Mouse (Mus musculus) heart, adult 11 months (tissue): ENCODE data around the gene 1700047I17Rik2.
"Not testable (repeated sequence)": the region's sequence is repeated elsewhere in the genome, so short reads cannot be mapped to it uniquely, and the experiment has no call there.

Source experiments
- DNase-seq: peaks from one replicate; pipeline ENCODE4 v3.0.0; 2022

1700047I17Rik2 gene

GRCm38 (mm10) chr12:55199306-55199705, at the start of gene 1700047I17Rik2:
TSS of gene 1700047I17Rik2 (plus strand) at chr12:55199592.
- DNase-seq: not testable (repeated sequence)

DNA sequence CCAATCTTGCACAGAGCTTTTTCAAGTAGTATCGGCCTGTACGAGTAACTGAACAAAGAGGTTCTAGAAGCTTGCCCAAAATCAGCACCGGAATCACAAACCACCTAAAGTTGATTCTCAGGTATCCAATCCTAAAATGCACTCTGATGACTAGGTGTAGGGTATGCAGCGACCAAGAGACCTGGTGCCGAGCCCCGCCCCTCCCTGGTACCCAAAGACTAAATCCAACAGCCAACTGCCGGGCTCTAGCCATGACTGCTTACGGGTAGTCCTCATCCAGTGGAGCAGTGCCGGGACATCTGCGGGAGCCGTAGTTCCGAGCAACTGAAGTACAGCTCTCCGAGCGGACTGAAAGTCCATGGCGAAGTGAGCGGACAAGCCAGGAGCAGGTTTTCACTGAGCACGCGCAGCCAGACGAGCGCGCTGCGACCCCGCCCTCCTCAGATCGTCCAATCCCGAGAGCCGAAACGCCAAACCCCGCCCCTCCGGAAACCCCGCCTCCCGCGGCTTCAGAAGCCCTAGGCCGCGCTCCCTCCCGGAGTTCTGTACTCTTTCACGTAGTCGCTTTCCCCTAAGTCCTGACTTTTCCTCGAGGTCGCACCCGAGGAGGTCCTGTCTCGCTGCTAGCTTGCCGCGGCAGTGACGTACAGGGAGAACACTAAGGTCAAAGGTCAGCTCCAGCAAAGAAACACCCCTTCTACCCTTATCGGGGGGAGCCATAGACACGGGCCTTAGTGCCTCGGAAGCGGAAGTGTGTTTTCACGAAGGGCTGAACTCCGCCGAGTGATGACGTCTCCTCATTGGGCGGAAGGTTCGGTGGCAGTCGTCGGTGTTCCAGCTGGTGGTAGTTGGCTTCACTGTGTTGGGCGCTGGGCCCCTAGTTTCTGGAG, 44.6 kb upstream of the 1700047I17Rik2 start, which contains the start of gene Srp54b:
Srp54b (plus strand) TSS at position 546 of the 890 bp plus-strand sequence.
- not testable (repeated sequence) for DNase-seq

DNA sequence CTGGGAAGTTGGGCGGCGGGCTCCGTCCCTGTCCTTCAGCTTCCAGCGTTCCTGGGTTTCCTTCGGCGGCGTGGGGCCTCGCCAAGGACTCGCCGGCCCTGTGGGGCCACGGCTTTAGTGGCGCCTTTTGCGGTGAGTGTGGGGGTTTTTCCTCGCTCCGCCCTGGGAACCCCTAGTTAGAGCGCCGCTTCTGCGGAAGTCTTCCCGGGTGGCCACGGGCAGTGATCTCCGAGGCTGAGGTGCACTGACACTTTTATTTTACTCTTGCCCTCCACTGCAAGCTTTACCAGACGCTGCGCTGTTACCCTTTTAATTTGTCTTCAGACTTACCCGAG, 44.0 kb upstream of the 1700047I17Rik2 start:
- not testable (repeated sequence) for DNase-seq

DNA sequence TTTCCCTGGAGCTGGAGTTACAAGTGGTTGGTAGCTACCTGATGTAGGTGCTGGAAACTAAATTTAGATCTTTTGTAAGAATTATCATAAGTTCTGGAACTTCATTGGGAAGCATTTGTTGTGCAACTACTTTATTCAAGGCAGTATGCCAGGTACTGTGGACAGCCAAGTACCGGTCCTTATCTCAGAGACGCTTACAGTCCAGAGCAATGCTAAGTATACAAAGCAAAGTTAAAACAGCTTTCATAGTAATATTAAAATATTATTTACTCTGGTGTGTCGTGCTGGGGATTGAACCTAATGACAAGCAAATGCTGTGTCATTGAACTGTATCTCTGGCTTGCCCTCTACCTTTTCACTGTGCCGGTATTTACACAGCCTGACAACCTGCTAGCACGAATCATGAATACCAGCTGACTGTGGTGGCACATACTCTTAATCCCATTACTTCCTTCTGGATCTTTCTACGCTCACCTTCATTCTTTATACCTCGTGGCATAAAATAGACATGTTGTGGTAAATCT, 32.3 kb upstream of the 1700047I17Rik2 start:
- DNase-seq: not testable (repeated sequence)

GRCm38 (mm10) chr12:55187686-55188085, 11.7 kb upstream of the 1700047I17Rik2 start:
- DNase-seq: not testable (repeated sequence)

- DNase-seq: not testable (repeated sequence)
These were observed 10.3 kb upstream of the 1700047I17Rik2 start for GRCm38 (mm10) chr12:55189127-55189526.

GRCm38 (mm10) chr12:55199799-55200198, 407 bp downstream of the 1700047I17Rik2 start:
- DNase-seq: not testable (repeated sequence)

GRCm38 (mm10) chr12:55212944-55213343, 13.6 kb downstream of the 1700047I17Rik2 start:
- not testable (repeated sequence) for DNase-seq

GRCm38 (mm10) chr12:55229626-55230519, 30.5 kb downstream of the 1700047I17Rik2 start, which contains the start of gene Srp54c:
TSS of gene Srp54c (plus strand) at chr12:55230168.
- DNase-seq: not testable (repeated sequence)

GRCm38 (mm10) chr12:55230520-55230861, 31.1 kb downstream of the 1700047I17Rik2 start:
- DNase-seq: not testable (repeated sequence)

- DNase-seq: not testable (repeated sequence)
These were observed 42.9 kb downstream of the 1700047I17Rik2 start for GRCm38 (mm10) chr12:55242243-55242642.

- DNase-seq: not testable (repeated sequence)
These were observed 62.6 kb downstream of the 1700047I17Rik2 start for GRCm38 (mm10) chr12:55261950-55262349.

DNA sequence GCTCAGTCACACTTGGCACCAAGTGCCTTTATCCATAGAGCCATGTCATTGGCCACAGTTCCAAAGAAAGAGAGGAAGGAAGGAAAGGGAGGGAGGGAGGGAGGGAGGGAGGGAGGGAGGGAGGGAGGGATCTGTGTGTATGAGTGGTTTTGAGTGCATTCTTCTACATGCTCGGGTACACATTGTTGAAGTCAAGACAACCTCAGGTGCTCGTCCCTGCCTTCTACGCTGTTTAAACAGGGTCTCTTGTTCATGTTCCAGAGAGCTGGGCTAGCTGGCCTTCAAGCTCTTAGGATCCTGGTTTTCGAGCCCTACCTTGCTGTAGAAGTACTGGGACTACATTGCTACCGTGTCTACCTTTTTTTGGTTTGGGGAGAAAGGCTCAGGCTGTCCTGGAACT, 64.0 kb downstream of the 1700047I17Rik2 start:
- DNase-seq: not testable (repeated sequence)
